Mouse (Mus musculus) spleen, postnatal 4 days (tissue): ENCODE data around the gene Litaf.

Experiments used
- DNase-seq, 2 experiments: peaks; one replicate each; pipeline ENCODE4 v3.0.0; 2022; ENCODE audit warnings: low spot score in 2 of 2

Litaf gene

DNA sequence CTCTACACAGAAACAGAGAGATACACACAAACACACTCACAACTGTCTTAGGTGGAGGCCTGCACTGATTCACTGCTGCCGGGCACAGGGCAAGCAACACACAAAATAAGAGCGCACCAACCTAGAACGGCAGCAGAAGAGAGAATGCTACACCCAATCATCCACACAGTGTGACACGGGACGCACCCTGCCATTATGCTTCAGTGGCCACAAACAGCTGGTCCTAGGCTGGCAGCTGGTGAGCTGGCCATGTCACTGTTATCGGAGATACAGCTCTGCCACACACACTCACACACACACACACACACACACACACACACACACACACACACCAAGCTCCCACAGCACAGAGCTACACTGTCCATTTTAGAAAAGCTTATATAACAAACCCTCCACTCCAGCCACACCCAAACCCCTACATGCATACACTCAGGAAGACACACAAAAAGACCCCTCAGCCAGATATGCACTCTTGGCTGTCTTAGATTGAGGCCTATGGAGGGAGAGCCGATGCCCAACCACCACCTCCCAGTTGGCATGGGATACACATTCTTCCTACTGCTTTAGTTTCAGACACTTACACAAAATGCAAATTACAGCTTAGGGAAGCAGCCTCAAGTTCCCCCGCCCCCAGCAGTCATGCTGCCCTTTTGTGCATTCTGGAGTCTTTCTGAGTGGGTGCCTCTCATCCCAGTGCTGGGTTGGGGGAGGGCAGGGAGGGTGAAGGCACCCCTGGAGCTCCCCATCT, 108.8 kb downstream of the Litaf start:
- DNase-seq, result no peak

- no peak for DNase-seq
Measured at GRCm38 (mm10) chr16:10955078-10955477, 110.9 kb downstream of the Litaf start.

DNA sequence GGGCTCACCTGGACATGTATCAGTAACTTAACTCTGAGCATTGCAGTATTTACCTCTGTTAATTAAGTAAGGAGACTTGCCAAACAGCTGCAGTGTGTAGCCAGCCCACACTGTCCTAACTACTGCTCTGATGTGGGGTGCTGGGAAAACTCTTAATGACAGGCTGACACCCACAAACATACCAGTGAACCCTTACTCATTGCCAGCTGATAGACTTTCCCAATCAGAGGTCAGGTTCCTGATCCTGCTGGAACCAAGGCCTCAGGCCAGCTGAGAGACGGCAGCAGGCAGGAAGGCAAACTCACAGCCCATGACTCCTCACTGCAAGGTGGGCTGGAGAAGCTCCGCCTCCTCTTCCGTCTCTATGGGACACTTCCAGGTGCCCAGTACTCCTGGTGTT, 113.1 kb downstream of the Litaf start:
- DNase-seq, result no peak

GRCm38 (mm10) chr16:10952071-10952470, 113.9 kb downstream of the Litaf start:
- DNase-seq, result no peak

DNA sequence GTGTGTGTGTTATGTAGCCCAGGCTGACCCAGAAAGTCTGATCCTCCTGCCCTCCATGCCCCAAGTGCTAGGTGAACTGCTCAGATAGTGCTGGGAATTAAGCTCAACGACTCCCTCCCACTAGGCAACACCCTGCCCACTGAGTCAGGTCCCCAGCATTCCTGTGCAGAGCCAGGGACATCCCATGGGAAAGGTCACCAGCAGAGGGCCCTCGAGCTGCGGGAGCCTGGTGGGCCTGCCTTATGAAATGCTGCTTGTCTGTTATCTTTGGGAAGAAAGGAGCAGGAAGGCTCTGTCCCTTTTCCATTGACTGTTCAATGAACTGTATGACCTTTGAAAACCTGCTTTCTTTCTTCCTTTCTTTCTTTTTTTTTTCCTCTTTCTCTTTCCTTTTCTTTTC, 114.4 kb downstream of the Litaf start:
- DNase-seq, result no peak

DNA sequence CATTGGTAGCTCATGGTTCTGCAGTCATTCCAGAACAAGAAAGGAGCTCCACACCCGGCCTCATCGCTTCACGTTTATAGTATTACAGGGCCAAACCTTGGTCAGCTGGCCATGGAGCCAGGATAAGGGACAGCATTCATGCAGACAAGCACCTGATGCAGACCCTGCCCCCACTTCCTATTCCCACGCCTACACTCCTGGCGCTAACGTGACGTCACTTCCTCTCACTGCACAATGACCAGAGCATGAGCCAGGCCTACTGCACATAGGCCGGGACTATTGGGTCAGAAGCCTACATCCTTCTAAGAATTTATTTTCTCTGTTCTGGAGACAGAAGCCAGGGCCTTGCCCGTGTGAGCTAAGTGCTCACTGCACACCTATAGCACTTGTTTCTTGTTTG, 115.4 kb downstream of the Litaf start:
- no peak for DNase-seq

- DNase-seq, result no peak
Measured at GRCm38 (mm10) chr16:10947724-10948123, 118.2 kb downstream of the Litaf start.

- DNase-seq, result no peak
Measured at GRCm38 (mm10) chr16:10945381-10946127, 120.4 kb downstream of the Litaf start.

DNA sequence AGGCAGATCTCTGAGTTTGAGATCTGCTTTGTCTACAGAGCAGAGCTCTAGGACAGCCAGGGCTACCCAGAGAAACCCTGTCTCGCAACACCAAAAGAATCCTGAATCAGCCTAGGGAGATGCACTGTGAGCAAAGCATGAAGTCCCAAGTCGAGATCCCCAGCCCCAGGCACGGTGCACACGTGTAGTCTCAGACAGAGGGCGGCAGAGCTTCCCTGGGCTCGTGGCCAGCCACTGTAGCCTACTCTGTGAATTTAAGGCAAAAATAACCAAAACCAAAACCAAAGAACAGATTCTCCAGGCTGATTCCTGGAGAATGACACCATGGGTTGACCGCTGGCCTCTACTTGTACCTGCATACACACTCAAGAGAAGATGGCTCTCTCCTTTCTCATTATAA, 121.4 kb downstream of the Litaf start:
- DNase-seq, result no peak

DNA sequence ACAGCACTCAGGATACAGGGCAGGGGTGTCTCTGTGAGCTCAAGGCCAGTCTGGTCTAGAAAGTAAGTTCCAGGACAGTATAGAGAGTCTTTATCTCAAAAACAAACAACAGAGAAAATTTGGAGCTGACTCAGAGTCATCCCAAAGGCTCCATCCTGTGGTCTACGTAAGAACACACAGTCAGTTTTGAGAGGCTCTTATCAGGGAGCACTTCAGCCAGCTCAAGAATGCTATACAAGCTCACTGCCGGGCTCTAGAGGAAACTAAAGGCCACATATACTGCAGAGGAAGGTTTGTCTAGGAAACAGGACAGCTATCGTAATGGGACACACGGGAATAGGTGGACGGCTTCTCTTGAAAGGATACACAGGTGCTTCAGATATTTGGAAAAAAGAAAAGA, 122.7 kb downstream of the Litaf start:
- no peak for DNase-seq

GRCm38 (mm10) chr16:10940661-10941060, 125.3 kb downstream of the Litaf start:
- no peak for DNase-seq

- DNase-seq, result no peak
Measured at GRCm38 (mm10) chr16:10939932-10940331, 126.0 kb downstream of the Litaf start.

- no peak for DNase-seq
Measured at GRCm38 (mm10) chr16:10937497-10937896, 128.5 kb downstream of the Litaf start.

DNA sequence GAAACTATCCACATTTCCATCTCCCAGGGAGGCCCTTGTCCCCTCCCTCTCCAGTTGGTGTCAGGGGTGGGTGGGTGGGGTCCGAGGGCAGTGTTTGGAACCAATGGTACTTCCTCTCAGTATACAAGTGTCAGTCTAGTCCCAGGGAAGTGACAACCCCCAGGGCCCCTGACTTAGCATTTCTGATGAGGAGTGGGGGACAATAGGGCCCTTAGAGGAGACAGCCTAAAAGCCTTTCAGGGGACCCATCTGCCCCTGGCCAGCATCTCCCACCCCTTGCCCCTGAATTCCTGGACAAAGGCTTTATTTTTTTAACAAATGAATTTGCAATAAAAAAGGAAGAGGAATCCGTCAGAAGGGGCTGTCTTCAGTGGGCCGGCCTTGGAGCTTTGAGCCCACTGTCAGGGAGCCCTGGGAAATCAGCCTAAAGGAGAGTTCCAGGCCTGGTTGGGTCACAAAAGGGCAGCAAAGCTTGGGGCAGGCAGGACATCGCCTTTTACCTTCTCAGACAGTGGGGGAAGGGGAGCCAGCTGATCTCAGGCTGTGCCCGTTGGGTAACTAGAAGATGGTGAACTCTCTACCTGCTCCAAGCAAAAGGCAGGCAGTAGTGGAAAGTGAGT, 129.1 kb downstream of the Litaf start:
- no peak for DNase-seq

GRCm38 (mm10) chr16:10934047-10934446, 131.9 kb downstream of the Litaf start:
- DNase-seq, result no peak

DNA sequence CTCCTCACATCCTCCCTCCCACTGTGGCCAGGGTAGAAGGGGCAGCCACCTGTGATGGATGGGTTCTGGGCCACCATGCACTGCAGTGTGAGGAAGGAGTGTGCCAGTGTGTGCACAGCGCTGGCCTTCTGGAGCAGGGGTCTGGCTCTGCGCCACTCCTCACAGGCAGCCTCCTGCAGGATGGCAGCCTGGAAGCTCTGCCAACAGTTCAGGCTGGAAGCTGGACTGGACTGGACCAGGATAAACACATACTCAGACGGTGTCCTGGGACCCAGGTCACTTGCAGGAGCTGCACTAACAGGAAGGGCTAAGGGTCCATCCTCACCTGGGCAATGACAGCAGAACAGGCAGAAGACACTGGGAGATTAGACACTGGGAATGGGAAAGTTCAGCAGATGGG, 132.6 kb downstream of the Litaf start:
- DNase-seq, result no peak

- DNase-seq, result peak in 1 of 2 experiments; percentile 17
Measured at GRCm38 (mm10) chr16:10927026-10927425, 138.9 kb downstream of the Litaf start.

- no peak for DNase-seq
Measured at GRCm38 (mm10) chr16:10925591-10926180, 140.3 kb downstream of the Litaf start.

- no peak for DNase-seq
Measured at GRCm38 (mm10) chr16:10923561-10923960, 142.4 kb downstream of the Litaf start.

DNA sequence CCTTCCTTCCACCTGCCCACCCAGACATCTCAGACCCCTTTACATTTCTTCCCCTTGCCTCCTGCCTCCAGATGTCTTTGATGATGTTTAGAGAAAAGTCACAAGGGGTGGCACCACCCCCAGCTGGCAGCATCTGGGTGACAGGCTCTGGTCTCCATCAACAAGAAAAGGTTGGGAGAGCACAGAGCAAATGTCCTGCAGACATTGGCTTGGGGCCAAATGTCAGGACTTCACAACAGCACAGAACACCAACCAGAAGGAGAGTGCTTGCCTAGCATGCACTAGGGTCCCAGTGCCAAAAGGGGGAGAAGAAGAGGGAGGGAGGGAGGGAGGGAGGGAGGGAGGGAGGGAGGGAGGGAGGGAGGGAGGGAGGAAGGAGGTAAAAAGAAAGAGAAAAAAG, 146.1 kb downstream of the Litaf start:
- no peak for DNase-seq

GRCm38 (mm10) chr16:10916271-10916670, 149.7 kb downstream of the Litaf start:
- no peak for DNase-seq

DNA sequence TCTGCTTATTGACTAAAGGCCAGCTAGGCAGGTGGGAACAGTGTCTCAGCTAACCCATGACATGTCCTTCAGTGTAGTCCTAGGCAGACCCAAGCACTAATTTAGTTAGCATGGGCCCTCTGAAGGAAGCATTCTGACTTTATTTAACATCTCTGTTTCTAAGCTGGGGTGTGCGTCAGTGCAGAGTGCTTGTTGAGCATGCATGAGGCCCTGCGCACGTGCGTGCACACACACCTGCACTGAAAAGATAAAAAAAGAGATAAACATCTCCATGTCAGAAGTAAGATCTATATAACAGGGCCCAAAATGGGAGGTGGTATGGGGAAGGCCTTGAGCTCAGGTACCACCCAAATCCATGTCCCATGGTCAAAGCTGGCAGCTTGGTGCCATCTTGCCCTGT, 150.9 kb downstream of the Litaf start:
- DNase-seq, result no peak

DNA sequence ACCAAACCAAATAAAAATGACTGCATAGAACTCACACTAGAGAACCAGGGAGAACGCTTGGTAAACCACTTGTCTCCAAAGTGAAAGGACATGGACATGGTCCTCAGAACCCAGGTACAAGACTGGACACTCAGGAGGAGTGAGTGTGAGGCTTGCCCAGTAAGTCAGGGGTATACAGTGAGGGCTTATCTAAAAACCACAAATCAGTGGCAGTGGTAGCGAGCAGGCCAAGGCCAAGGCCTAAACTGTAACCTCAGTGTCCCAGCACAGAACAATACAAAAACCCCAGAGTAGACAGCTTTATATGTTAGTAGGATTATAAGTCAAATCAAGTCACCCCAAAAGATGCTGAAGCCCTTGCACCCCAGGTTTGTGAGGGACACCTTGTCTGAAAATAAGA, 154.9 kb downstream of the Litaf start:
- DNase-seq, result no peak
